Mouse (Mus musculus) adrenal gland, postnatal 10 days (tissue): ENCODE measurements around the gene Litaf. TPM values are rescaled to one million over a fixed set of nuclear protein-coding genes. Genes with fewer than 3 reads are reported as not detected.

Source experiments
- DNase-seq: peaks from one replicate; pipeline ENCODE4 v3.0.0; 2021; ENCODE audit warnings: mixed read lengths
- long read RNA-seq, 2 experiments: library from polyadenylated mRNA; stranded (forward); transcript quantifications; one replicate each; pipeline ENCODE4 v2.0.0; 2021
- total RNA-seq, 2 experiments: library from RNA; stranded (reverse); gene quantifications; 2 replicates each; pipeline ENCODE4 v1.2.3; 2021

Litaf gene
- 10 to 100 TPM; 47.5 to 51.3 TPM for total RNA-seq
- long read RNA-seq, experiment 1, transcript Litaf-201 (4 exons, 2,235 nt) = major isoform, 42 of 67 reads
- long read RNA-seq, experiment 1, partial matches to known transcripts = 25 of 67 reads
- long read RNA-seq, experiment 1, other reads (novel, unspliced or antisense) = 0 of 67 reads
- long read RNA-seq, experiment 2, transcript Litaf-201 (4 exons, 2,235 nt) = major isoform, 36 of 42 reads
- long read RNA-seq, experiment 2, partial matches to known transcripts = 4 of 42 reads
- long read RNA-seq, experiment 2, other reads (novel, unspliced or antisense) = 2 of 42 reads

- DNase-seq = peak; percentile 99
Observed at GRCm38 (mm10) chr16:11066029-11066832, at the start of gene Litaf. Gene Litaf, minus strand, starts transcription at chr16:11066157.

- no peak for DNase-seq
Observed at GRCm38 (mm10) chr16:11109198-11109740, 43.3 kb upstream of the Litaf start.

- no peak for DNase-seq
Observed at GRCm38 (mm10) chr16:11104905-11105304, 38.9 kb upstream of the Litaf start.

DNA sequence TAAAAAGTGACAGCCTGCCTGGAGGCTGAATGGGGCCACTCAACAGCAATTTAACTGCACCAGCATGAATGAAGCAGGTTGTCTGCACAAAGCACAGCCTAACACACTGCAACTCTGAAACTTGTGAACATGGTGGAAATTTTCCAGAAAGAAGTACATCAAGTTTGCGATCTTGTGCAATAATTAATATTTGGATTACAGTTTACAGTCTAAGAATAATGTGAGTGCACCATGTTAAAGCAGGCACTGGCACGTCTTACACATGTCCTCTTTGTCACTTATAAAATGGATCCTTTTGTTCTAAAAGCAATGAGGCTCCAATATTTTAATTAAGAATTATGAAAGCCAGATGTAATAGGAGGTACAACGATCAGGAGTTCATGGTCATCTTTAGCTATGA is 31.3 kb upstream of the Litaf start:
- no peak for DNase-seq

GRCm38 (mm10) chr16:11093717-11094386 is 27.9 kb upstream of the Litaf start:
- DNase-seq = no peak

GRCm38 (mm10) chr16:11092523-11092922 is 26.6 kb upstream of the Litaf start:
- DNase-seq = no peak

GRCm38 (mm10) chr16:11092061-11092460 is 26.1 kb upstream of the Litaf start:
- no peak for DNase-seq

GRCm38 (mm10) chr16:11090836-11091570 is 25.0 kb upstream of the Litaf start:
- DNase-seq = no peak

DNA sequence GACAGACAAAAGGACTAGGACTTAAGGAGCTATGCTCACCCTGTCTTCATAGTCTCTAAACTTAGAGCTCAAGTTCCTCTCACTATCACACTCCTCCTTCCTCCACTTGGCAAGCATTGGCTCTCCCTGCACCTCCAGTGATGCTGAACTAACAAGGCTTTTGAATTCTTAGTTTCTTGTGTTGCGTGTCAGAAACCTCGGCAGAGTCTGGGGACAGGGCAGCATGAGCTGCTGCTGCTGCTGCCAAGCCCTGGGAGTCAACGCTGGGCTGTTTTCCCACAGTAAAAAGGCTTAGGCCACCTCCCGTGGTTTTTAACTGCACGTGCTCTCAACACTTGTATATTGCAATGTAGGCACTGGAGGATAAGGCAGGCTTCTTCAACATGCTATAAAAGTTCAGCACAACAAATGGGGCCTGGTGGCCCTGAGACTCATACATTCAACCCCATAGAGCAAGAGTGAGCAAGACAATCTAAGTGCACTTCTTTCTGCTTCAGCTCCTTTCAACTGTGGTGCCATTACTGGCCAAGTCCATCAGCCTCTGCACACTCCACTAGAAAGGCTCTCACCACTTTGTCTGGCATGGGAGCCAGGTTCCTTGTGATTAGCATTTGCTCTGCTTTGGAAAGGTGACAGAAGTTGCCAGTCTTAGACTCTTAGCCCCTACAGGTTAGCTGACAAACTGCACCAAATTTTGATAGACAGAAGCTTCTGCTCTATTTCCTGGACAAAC is 21.1 kb upstream of the Litaf start:
- DNase-seq = no peak

DNA sequence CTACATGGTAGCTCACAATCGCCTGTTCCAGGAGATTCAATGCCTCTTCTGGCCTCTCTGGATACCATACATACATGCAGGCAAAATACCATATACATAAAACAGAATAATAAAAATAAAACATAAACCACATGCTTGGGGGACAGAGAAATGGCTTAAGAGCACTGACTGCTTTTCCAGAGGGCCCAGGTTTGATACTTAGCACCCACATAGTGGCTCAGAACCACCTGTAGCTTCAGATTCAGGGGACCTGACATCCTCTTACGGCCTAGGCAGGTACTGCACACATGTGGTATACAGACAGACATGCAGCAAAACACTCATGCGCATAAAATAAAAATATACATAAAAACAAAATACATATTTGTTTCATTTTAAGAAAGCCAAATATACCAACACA is 20.3 kb upstream of the Litaf start:
- DNase-seq = no peak

DNA sequence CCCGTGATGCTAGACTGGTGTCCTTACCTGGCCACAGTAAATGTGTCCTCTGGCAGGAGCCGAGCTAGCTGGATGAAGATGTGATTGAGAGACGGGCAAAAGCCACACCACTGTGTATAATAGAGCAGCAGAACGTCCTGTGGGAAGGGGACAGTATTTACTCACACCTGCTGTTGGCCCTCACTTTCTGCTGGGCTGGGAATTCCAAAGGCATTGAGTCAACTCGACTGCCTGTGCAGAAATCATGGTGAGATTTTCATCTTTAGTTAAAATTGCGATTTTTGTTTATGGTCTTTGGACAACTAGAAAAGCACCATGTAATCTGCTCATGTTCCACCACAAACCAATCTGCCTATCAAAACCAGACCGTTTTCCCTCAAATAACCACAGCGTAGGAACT is 18.2 kb upstream of the Litaf start:
- DNase-seq = no peak

- DNase-seq = no peak
Observed at GRCm38 (mm10) chr16:11078216-11078869, 12.4 kb upstream of the Litaf start.

- DNase-seq = no peak
Observed at GRCm38 (mm10) chr16:11077601-11078201, 11.7 kb upstream of the Litaf start.

- DNase-seq = peak; percentile 49
Observed at GRCm38 (mm10) chr16:11073060-11073459, 7.1 kb upstream of the Litaf start.

DNA sequence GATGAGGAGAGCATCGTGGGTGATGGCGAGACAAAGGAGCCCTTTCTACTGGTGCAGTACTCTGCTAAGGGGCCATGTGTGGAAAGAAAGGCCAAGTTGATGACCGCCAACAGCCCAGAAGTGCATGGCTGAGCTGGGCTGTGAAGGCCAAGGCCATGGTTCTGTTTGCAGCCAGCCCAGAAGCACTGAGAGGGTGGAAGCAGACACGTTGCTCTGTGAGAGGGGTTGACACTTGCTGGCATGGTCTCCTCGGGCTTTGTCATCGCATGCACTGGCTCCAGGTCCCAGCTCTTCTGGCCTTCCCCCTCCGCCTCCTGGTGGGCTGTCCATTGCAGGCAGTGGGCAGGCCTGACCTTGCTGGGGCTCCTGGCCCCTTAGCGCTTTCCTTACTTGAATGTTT is 6.5 kb upstream of the Litaf start:
- peak; percentile 68 for DNase-seq

DNA sequence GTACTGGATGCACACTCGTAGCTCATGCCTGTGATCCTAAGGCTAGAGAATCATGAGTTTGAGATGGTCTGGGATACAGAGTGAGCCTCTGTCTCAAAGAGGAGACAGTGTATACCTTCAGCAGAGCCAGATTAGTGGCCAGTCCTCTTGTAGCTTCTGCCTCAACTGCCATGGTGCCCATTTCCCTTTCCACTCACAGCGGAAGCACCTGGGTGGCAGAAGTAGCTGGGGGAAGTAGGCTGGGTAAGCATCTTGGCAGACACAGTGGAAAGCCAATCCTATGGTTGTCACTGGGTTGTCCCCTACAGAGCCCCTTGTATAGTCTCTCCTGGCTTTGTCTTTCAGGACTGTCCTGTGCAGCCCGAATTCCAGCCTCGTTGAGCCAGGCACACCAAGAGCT is 5.9 kb upstream of the Litaf start:
- DNase-seq = no peak

- DNase-seq = peak; percentile 56
Observed at GRCm38 (mm10) chr16:11071176-11071575, 5.2 kb upstream of the Litaf start.

- peak; percentile 49 for DNase-seq
Observed at GRCm38 (mm10) chr16:11069710-11070420, 3.9 kb upstream of the Litaf start.

- DNase-seq = no peak
Observed at GRCm38 (mm10) chr16:11069271-11069670, 3.3 kb upstream of the Litaf start.

- no peak for DNase-seq
Observed at GRCm38 (mm10) chr16:11068666-11069065, 2.7 kb upstream of the Litaf start.
